Mouse (Mus musculus) spleen, adult 2 months (tissue): Measurements from ENCODE around the gene 2810006K23Rik.

ENCODE experiments used
- CTCF ChIP-seq: fragments of 200-500 bp; IDR thresholded peaks from 2 replicates; pipeline ENCODE4 v1.5.1; 2011; ENCODE audit warnings: mild to moderate bottlenecking, inconsistent platforms; ENCODE audit not compliant: insufficient read depth, insufficient read length, insufficient replicate concordance; ENCODE audit errors: extremely low read depth
- POLR2A ChIP-seq: fragments of 200-500 bp; IDR thresholded peaks from 2 replicates; pipeline ENCODE4 v1.6.1; 2011; ENCODE audit warnings: low read depth, low read length, inconsistent platforms

DNA sequence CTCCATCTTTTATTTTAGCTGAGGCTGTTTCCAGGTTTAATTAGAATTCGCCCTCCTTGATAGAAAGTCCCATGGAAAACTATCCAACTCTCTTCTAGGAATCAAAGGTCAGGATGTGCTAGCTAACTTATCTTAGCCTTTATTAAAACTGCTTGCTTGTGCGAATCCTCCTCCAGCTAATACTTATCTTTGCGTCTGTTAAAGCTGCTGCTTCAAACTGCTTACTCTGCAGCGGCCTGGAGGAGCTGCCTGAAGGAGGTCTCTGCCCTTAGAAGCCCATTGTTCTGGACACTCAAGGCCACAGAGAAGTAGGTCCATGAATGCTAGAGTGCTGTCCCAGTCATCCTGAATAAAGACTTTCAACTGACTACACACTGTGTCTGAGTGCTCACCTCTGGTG is 31.4 kb upstream of the 2810006K23Rik start:
- TF ChIP-seq CTCF (no peak), POLR2A (no peak)
